Mouse (Mus musculus) intestine, embryonic 16.5 days (tissue): Measurements from ENCODE around the gene Limk2. TPM values are rescaled to one million over a fixed set of nuclear protein-coding genes. Genes with fewer than 3 reads are reported as not detected.

Experiments used
- ATAC-seq: fragments of 200-750 bp; cut with Nextera tagmentation; 2 replicates; pipeline ENCODE4 v1.8.0; 2017; ENCODE audit warnings: moderate TSS enrichment, moderate library complexity
- H3K27ac ChIP-seq: fragments of 300-500 bp; sonication (generic); 2 replicates; pipeline ENCODE4 v1.5.1; 2014; ENCODE audit warnings: mild to moderate bottlenecking, low read length
- H3K27me3 ChIP-seq: fragments of 300-500 bp; sonication (generic); replicated peaks from 2 replicates; pipeline ENCODE4 v1.6.1; 2014; ENCODE audit warnings: low read length, control low read depth, mixed read lengths; ENCODE audit not compliant: control insufficient read depth, insufficient read depth
- H3K36me3 ChIP-seq: fragments of 300-500 bp; sonication (generic); 2 replicates; pipeline ENCODE4 v1.6.1; 2014; ENCODE audit warnings: low read length, control low read depth; ENCODE audit not compliant: control insufficient read depth, insufficient read depth
- H3K4me1 ChIP-seq: fragments of 300-500 bp; sonication (generic); 2 replicates; pipeline ENCODE4 v1.6.1; 2014; ENCODE audit warnings: low read length, control low read depth, mixed read lengths; ENCODE audit not compliant: control insufficient read depth, insufficient read depth
- H3K4me2 ChIP-seq: fragments of 300-500 bp; sonication (generic); 2 replicates; pipeline ENCODE4 v1.6.1; 2014; ENCODE audit warnings: low read depth, low read length, control low read depth
- H3K4me3 ChIP-seq: fragments of 300-500 bp; sonication (generic); 2 replicates; pipeline ENCODE4 v1.5.1; 2014; ENCODE audit warnings: mild to moderate bottlenecking, low read length
- H3K9ac ChIP-seq: fragments of 300-500 bp; sonication (generic); 2 replicates; pipeline ENCODE4 v1.6.1; 2014; ENCODE audit warnings: low read depth, low read length
- H3K9me3 ChIP-seq: fragments of 300-500 bp; sonication (generic); 2 replicates; pipeline ENCODE4 v1.6.1; 2016; ENCODE audit warnings: low read length, control low read depth; ENCODE audit not compliant: control insufficient read depth
- WGBS: fragments of 180-500 bp; shearing (Covaris S2); extraction: QIAGEN DNeasy Blood & Tissue Kit; methylation state at CpG from one replicate; pipeline ENCODE4 v1.1.7; 2014; 5-methylcytosine and 5-hydroxymethylcytosine counted together
- polyA plus RNA-seq: library from polyadenylated mRNA; unstranded; fragments of >200 nt; fragmentation: Nextera tagmentation; extraction: Ambion mirVana; gene quantifications from 2 replicates; pipeline ENCODE4 v1.2.1, GENCODE M21; 2015

Gene Limk2
- polyA plus RNA-seq, 1 experiment from 2014 or later: 81.3 TPM

DNA sequence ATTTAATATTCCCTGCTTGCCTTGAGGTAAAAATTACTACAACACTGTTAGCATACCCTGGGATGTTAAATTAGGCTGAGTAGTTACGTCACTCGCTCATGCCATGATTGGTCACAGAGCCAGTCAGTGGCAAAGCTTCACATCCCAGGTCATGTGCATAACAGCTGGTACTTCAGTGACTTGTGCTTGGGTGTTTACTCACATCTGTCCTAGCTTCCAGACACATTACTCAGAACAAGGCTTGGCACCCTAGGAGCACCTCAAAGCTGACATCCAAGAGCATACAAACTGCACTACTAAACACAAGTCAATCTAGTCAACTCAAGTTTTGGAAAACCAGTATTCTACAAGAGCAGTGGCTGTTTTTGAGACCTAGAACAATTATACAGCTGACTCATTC lies 34.1 kb upstream of the Limk2 start:
- no peaks in the 10 kb centered on the region for H3K9me3 ChIP-seq
- H3K4me3 ChIP-seq: no peak overlapping the region
- H3K4me2 ChIP-seq: no peak overlapping the region
- 90% methylated on average over 2 of the region's 2 CpGs for WGBS
- H3K36me3 ChIP-seq: no peaks in the 10 kb centered on the region
- no peak for ATAC-seq
- H3K4me1 ChIP-seq: peaks cover 3% of the 10 kb centered on the region; the same call in 1 of the 2 replicates
- H3K27ac ChIP-seq: no peak overlapping the region
- H3K27me3 ChIP-seq: no peaks in the 10 kb centered on the region
- no peak overlapping the region for H3K9ac ChIP-seq

DNA sequence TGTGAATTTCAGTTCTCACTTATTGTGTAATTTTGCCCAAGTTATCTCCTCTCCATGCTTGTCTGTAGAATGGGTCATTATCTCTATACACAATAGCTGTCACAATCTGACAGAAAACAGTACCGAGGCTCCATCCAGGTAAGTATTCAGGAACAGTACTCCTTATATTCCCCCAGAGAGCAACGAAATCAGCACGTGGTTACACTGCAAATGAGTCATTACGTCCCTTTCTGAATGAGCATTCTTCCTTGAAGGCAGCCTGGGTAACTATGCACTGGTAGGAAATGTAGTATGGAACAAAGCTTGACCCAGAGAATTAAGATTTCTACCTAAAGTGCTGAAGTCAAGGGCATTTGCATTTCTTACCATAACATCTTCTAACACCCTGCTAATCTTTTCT lies 33.7 kb upstream of the Limk2 start:
- H3K9me3 ChIP-seq: no peaks in the 10 kb centered on the region
- no peaks in the 10 kb centered on the region for H3K36me3 ChIP-seq
- H3K9ac ChIP-seq: no peak overlapping the region
- H3K27me3 ChIP-seq: no peaks in the 10 kb centered on the region
- H3K27ac ChIP-seq: no peak overlapping the region
- peaks cover 3% of the 10 kb centered on the region; the same call in 1 of the 2 replicates for H3K4me1 ChIP-seq
- WGBS: 78% methylated on average over 4 of the region's 4 CpGs
- no peak for ATAC-seq
- H3K4me2 ChIP-seq: no peak overlapping the region
- no peak overlapping the region for H3K4me3 ChIP-seq

DNA sequence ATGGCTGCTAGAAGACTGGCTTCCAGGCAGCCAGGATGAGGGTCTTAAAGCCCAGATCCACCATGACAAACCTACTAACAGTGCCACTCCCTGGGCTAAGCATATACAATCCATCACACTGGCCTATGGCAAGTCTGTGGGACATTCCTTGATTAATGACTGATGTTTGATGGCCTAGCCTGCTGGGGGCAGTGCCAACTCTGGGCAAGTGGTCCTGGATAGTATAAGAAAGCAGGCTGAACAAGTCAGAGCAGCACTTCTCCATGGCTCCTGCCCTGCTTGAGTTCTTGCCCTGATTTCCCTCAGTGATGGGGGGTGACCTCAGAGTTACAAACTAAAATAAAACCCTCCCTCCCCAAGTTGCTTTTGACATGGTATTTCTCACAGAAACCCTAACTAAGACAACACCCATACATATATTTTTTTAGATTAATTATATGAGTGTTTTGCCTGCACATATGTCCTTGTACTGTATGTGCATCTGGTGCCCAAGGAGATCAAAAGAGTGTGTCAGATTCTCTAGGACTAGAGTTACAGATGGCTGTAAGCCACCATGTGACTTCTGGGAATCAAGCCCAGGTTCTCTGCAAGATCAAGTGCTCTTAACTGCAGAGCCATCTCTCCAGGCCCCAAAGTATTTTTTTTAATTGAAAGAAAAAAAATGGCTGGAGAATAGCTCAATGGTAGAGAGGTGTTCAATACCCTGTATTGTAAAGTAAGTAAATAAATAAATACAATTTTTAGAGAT lies 32.9 kb upstream of the Limk2 start:
- Histone ChIP-seq H3K27me3 (no peaks in the 10 kb centered on the region), H3K36me3 (no peaks in the 10 kb centered on the region), H3K27ac (no peak overlapping the region), H3K4me2 (no peak overlapping the region), H3K9ac (no peak overlapping the region), H3K4me1 (peaks cover 3% of the 10 kb centered on the region; the same call in 1 of the 2 replicates), H3K4me3 (no peak overlapping the region), H3K9me3 (no peaks in the 10 kb centered on the region)
- no peak for ATAC-seq

DNA sequence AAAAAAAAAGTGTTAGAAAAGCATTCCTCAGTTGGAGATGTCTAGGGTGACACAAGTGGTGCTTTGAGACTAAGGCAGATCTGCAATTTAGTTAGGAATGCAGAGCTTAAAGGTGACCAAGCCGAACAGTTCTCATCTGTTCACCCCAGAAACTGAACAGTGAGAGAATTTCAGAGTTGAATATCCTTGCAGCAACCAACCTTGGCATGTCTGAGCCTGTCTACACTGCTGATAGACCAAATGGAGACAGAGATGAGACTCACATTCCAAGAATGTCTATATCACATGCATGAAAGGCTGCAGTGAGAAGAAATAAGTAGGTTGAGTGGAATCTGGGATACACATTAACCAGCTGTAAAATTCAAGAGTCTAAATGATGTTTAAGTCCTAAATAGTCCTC lies 28.6 kb upstream of the Limk2 start:
- Histone ChIP-seq H3K9ac (no peak overlapping the region), H3K4me3 (no peak overlapping the region), H3K4me1 (no peaks in the 10 kb centered on the region), H3K4me2 (no peak overlapping the region), H3K36me3 (no peaks in the 10 kb centered on the region), H3K27ac (no peak overlapping the region), H3K27me3 (no peaks in the 10 kb centered on the region), H3K9me3 (no peaks in the 10 kb centered on the region)
- no peak for ATAC-seq
- WGBS: 91% methylated on average over 1 of the region's 1 CpGs

DNA sequence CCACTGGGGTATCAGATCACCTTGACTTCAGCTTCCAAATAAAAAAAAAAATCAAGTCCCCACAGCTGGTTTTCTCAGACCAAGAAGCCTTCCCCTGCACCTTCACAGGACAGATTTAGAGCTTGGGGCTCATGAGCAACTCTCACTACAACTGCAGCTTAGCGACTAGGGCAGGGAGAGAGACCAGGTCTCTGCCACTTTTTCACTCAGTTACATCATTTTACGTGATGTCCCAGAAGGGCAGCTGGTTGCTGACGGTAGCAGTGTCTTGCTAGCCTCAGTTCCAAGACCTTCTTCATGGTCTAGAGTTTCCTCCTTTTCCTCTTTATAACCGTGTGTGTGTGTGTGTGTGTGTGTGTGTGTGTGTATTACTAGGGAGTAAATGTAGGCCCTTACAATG lies 24.8 kb upstream of the Limk2 start:
- Histone ChIP-seq H3K27ac (no peak overlapping the region), H3K4me3 (no peak overlapping the region), H3K4me2 (no peak overlapping the region), H3K4me1 (no peaks in the 10 kb centered on the region), H3K9me3 (no peaks in the 10 kb centered on the region), H3K36me3 (no peaks in the 10 kb centered on the region), H3K27me3 (no peaks in the 10 kb centered on the region), H3K9ac (no peak overlapping the region)
- WGBS: 79% methylated on average over 4 of the region's 4 CpGs
- ATAC-seq: no peak

DNA sequence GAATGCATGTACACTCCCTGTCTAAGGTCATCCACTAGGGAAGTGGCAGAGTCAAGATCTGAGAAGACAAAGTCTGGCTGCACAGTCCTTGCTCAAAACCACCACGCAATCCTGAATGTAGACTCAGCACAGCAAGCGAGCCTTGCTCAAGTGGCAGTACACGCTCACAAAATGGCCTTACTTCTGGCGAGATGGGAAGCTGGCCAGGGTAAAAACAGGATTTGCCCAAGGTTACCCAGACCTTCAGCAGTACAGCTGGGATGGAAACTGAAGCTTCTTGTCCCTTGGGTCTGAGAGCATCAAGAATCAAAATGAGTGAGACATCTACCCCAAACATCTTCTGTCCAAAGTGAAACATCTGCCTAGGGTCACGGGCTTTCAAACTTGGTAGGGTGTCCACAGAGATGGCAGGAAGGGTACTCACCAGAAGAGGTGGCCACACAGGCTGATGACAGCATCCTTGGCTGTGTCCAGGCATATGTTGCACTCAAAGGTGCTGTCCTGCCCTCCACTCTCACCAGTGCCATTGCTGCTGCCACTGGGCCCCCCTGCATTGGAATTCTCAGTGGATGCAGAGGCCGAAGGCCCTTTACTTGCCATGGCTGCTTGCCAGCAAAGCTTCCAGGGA lies 23.1 kb upstream of the Limk2 start:
- H3K4me1 ChIP-seq: no peaks in the 10 kb centered on the region
- H3K27me3 ChIP-seq: no peaks in the 10 kb centered on the region
- H3K36me3 ChIP-seq: no peaks in the 10 kb centered on the region
- 89% methylated on average over 6 of the region's 6 CpGs for WGBS
- H3K9me3 ChIP-seq: no peaks in the 10 kb centered on the region
- no peak overlapping the region for H3K27ac ChIP-seq
- no peak overlapping the region for H3K9ac ChIP-seq
- H3K4me2 ChIP-seq: no peak overlapping the region
- ATAC-seq: no peak
- H3K4me3 ChIP-seq: no peak overlapping the region

DNA sequence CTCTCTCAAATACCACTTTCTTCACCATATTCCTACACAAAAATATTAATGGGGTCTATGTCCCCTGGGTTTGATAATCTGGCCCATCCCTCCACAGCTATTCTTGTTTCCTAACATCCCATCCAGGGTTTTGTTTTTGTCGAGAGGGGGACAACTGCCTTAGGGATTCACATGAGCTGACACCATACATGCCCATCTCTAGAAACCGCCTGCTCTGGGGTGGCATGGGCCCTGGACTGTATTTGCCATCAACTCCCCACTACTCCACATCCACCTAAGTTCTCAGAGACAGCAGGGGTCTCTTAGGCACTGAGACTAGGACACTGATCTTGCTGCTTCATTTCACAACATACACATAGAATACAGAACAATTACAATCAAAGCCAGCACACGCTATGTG lies 22.5 kb upstream of the Limk2 start:
- no peaks in the 10 kb centered on the region for H3K4me1 ChIP-seq
- no peak overlapping the region for H3K27ac ChIP-seq
- WGBS: 88% methylated on average over 3 of the region's 3 CpGs
- H3K4me2 ChIP-seq: no peak overlapping the region
- H3K36me3 ChIP-seq: peaks cover under 1% of the 10 kb centered on the region; the same call in 1 of the 2 replicates
- H3K9ac ChIP-seq: no peak overlapping the region
- no peaks in the 10 kb centered on the region for H3K27me3 ChIP-seq
- H3K9me3 ChIP-seq: no peaks in the 10 kb centered on the region
- no peak overlapping the region for H3K4me3 ChIP-seq
- ATAC-seq: no peak

DNA sequence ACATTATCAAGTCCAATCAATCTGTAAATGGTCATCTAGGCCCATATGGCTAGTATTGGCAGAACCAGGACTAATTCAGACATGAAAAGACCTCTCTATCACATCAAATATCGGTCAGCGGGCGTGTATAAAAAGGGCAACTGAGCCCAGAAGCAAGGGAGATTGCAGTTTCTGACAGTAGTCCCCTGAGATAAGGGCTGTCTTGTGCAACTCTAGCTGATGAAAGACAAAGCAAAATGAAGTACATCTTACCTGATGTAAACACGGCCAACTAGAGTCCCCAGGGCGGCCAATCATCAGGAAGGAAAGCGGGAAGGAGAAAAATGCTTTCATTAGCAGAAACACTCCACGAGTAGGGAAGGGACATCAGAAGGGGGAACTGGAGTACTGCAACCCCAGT lies 19.6 kb upstream of the Limk2 start:
- Histone ChIP-seq H3K4me3 (no peak overlapping the region), H3K9ac (no peak overlapping the region), H3K27me3 (no peaks in the 10 kb centered on the region), H3K9me3 (no peaks in the 10 kb centered on the region), H3K4me2 (no peak overlapping the region), H3K27ac (no peak overlapping the region), H3K4me1 (no peaks in the 10 kb centered on the region), H3K36me3 (peaks cover 9% of the 10 kb centered on the region)
- ATAC-seq: no peak
- 83% methylated on average over 7 of the region's 7 CpGs for WGBS

DNA sequence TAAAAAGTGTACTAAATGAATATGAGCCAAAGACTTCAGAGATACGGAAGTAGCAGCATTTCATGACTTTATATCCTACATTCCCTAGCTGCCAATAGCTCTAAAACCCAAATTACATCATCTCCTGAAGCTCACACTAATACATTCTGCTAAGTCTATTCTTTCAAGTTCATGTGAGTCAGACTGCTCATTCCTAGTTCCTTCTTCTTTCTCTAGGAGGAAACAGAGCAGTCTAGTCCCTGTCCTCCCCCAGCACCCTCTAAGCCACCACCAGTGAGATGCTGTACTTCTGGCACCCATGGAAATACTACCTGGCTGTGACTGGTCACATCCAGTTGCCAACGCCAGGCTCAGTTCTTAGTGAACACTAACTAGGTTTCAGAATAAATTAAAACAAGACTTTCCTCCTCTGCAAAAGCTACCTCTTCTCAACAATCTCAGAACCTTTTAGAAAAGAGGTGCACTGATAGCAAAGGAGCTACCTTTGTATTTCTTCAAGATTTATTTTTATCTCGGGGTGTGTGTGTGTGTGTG lies 18.8 kb upstream of the Limk2 start:
- Histone ChIP-seq H3K4me1 (no peaks in the 10 kb centered on the region), H3K4me3 (no peak overlapping the region), H3K27me3 (no peaks in the 10 kb centered on the region), H3K4me2 (no peak overlapping the region), H3K9me3 (no peaks in the 10 kb centered on the region), H3K9ac (no peak overlapping the region), H3K36me3 (peaks cover 9% of the 10 kb centered on the region), H3K27ac (no peak overlapping the region)
- no peak for ATAC-seq
- WGBS: 88% methylated on average over 3 of the region's 3 CpGs
